Mouse (Mus musculus): ENCODE data around the gene St6galnac5. TPM values are rescaled to one million over a fixed set of nuclear protein-coding genes. Genes with fewer than 3 reads are reported as not detected.

St6galnac5 gene
- total and polyA plus RNA-seq, 3 experiments, result 0.33 TPM; not detected in 2

DNA sequence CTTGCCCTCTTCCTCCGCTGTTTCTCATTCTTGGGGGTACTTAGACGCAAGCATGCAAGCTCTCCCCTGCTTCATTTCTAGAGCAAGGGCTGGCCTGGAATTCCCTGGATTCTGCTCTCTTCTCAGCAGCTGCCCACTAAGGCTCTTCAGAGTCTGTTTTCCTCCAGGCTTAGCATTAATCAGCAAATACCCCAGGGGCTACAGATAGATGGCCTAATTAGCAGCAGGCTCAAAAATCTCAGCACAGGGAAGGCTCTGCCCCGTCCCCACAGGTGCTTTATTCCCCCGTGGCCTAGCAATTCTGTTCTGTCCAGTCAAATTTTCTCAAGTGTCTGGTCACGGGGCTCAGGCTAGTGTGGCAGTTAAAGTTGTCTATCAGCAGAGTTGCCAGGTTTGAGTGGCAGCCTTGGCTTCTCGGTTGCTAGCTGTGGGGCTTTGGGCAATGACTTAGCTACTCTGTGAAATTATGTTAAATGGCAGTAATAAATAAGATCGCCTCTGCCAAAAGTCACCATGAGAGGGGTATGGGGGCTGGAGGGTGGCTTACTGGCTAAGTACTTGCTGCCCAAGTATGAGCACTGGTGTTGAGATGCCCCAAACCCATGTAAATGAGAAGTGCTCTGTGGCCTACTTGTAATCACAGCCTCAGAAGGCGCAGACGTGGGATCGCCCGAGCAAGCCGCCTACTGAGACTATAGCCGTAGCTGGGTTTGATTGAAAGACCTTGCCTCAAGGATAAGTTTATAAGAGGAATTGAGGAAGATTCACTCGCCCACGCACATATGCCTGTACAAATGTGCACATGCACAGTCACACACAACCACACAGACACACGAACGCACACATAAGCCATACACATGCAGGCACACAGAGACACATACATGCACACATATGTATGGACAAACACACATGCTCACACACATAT lies 107.4 kb downstream of the St6galnac5 start:
- DNase-seq (ENCODE audit: low spot score) (no peak), ATAC-seq (ENCODE audit: extremely low read depth, insufficient number of reproducible peaks, low FRiP score, poor library complexity, severe bottlenecking) (no peak)
- no peaks in the 10 kb centered on the region for H3K9me3 ChIP-seq (replicated peaks)
- peaks cover 5% of the 10 kb centered on the region; the same call in 1 of the 2 replicates for H3K27me3 ChIP-seq (ENCODE audit: insufficient read depth, low read length)
- no peaks in the 10 kb centered on the region for H3K36me3 ChIP-seq (replicated peaks)
- TF ChIP-seq GATA1 (IDR thresholded peaks at IDR 0.05; ENCODE audit: borderline replicate concordance, low read length) (no peak), POLR2AphosphoS5 (IDR thresholded peaks at IDR 0.05; ENCODE audit: insufficient replicate concordance, low read depth, low read length) (no peak), CTCF (IDR thresholded peaks at IDR 0.05; ENCODE audit: low read depth, low read length) (no peak), GATA2 (IDR thresholded peaks at IDR 0.05; ENCODE audit: borderline replicate concordance, low read depth, low read length) (no peak), TAL1 (conservative IDR thresholded peaks at IDR 0.05; ENCODE audit: low read depth, low read length) (no peak)
- H3K4me3 ChIP-seq (ENCODE audit: low read depth, low read length), result no peak overlapping the region
- H3K4me1 ChIP-seq (ENCODE audit: insufficient read depth, low read depth, low read length), result no peaks in the 10 kb centered on the region

DNA sequence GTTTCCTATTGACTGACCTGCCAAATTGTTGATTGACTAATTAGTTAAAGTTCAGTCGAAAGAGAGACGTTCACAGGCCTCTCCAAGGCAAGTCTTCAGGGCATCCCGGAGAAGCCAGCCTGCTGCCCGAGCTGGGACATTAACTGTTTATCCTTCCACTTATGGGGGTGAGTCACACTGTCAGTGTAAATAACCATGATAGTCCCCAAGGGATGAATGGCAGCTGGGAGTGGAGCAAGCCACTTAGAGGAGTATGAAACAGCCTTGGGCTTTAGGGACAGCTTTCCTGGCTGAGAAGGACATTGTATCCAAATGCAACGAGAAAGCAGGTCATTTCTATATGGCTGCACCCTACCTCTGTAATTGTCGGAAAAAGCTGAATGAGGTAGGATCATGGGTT lies 109.5 kb downstream of the St6galnac5 start:
- H3K9me3 ChIP-seq (replicated peaks), result no peaks in the 10 kb centered on the region
- no peaks in the 10 kb centered on the region for H3K36me3 ChIP-seq (replicated peaks)
- no peak for ATAC-seq (ENCODE audit: extremely low read depth, insufficient number of reproducible peaks, low FRiP score, poor library complexity, severe bottlenecking)
- TF ChIP-seq TAL1 (conservative IDR thresholded peaks at IDR 0.05; ENCODE audit: low read depth, low read length) (no peak), POLR2AphosphoS5 (IDR thresholded peaks at IDR 0.05; ENCODE audit: insufficient replicate concordance, low read depth, low read length) (no peak), GATA1 (IDR thresholded peaks at IDR 0.05; ENCODE audit: borderline replicate concordance, low read length) (no peak), CTCF (IDR thresholded peaks at IDR 0.05; ENCODE audit: low read depth, low read length) (no peak), GATA2 (IDR thresholded peaks at IDR 0.05; ENCODE audit: borderline replicate concordance, low read depth, low read length) (no peak)
- no peak for DNase-seq (ENCODE audit: low spot score)
- no peak overlapping the region for H3K4me3 ChIP-seq (ENCODE audit: low read depth, low read length)
- peaks cover 7% of the 10 kb centered on the region for H3K27me3 ChIP-seq (ENCODE audit: insufficient read depth, low read length)
- no peaks in the 10 kb centered on the region for H3K4me1 ChIP-seq (ENCODE audit: insufficient read depth, low read depth, low read length)

DNA sequence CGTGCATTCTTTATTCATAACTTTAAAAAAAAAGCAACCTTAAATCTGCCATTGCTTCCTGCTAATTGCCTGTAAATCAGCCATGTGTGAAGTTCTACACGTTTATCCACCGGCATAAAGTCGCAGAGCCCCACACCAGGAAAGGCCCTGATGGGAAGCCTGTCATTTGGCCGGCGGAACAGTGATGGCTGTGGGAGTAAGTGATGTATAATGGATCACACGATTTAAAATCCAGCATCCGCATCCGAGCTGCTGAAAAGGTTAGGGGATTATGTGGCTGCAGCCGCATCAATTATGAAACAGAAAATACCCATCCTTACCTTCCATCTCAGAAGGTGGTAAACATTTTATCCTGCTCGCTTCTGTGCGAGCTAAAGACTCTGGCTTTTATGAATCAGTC lies 110.0 kb downstream of the St6galnac5 start:
- no peaks in the 10 kb centered on the region for H3K36me3 ChIP-seq (replicated peaks)
- DNase-seq (ENCODE audit: low spot score), result no peak
- H3K4me1 ChIP-seq (ENCODE audit: insufficient read depth, low read depth, low read length), result no peaks in the 10 kb centered on the region
- no peaks in the 10 kb centered on the region for H3K9me3 ChIP-seq (replicated peaks)
- TF ChIP-seq POLR2AphosphoS5 (IDR thresholded peaks at IDR 0.05; ENCODE audit: insufficient replicate concordance, low read depth, low read length), result no peak
- TF ChIP-seq TAL1 (conservative IDR thresholded peaks at IDR 0.05; ENCODE audit: low read depth, low read length), result no peak
- TF ChIP-seq GATA2 (IDR thresholded peaks at IDR 0.05; ENCODE audit: borderline replicate concordance, low read depth, low read length), result no peak
- no peak for TF ChIP-seq CTCF (IDR thresholded peaks at IDR 0.05; ENCODE audit: low read depth, low read length)
- TF ChIP-seq GATA1 (IDR thresholded peaks at IDR 0.05; ENCODE audit: borderline replicate concordance, low read length), result no peak
- H3K4me3 ChIP-seq (ENCODE audit: low read depth, low read length), result no peak overlapping the region
- ATAC-seq (ENCODE audit: extremely low read depth, insufficient number of reproducible peaks, low FRiP score, poor library complexity, severe bottlenecking), result no peak
- H3K27me3 ChIP-seq (ENCODE audit: insufficient read depth, low read length), result peaks cover 10% of the 10 kb centered on the region

DNA sequence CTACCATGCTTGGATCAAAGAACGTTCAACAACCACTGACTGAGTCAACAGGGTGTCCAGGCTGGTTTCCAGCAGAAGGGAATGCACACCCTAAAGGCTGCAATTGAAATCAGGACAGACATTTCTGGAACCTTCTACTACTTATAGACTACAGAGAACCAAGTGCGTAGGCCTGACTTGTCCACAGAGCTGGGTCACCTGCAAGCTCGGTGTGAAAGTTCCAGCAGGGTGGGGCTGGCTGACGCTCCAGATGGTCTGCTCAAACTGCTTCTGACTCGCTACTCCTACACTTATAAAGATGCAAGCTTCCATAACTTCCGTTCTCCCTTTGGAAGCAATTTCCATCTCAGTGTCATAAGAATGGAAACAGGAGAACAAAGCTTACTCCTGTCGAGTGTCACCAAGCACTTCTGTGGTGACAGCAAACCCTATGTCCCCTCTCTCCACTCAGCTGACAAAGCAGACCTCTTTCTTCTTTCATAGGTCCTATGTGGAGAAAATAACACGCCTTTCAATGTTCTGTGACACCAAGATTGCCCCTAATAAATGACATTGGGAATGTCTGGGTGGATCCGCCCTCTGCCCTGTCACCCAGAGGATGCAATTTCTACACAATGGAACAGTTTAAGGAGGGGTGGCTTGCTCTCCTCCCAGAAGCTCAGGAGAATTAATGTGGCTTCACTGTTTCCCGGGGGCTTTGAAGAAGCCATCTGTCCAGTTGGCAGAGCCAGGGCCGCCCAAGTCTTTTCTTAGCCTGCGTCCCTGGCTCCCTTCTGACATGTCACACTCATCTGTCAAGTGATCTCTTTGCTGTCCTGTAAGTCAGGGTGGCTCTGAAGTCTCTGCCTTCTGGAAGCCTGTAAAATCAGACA lies 114.2 kb downstream of the St6galnac5 start:
- no peak for DNase-seq (ENCODE audit: low spot score)
- Histone ChIP-seq H3K4me1 (ENCODE audit: insufficient read depth, low read depth, low read length) (no peaks in the 10 kb centered on the region), H3K36me3 (replicated peaks) (no peaks in the 10 kb centered on the region), H3K4me3 (ENCODE audit: low read depth, low read length) (no peak overlapping the region), H3K27me3 (ENCODE audit: insufficient read depth, low read length) (peaks cover 15% of the 10 kb centered on the region), H3K9me3 (replicated peaks) (no peaks in the 10 kb centered on the region)
- no peak for ATAC-seq (ENCODE audit: extremely low read depth, insufficient number of reproducible peaks, low FRiP score, poor library complexity, severe bottlenecking)
- TF ChIP-seq CTCF (IDR thresholded peaks at IDR 0.05; ENCODE audit: low read depth, low read length), result no peak
- TF ChIP-seq GATA2 (IDR thresholded peaks at IDR 0.05; ENCODE audit: borderline replicate concordance, low read depth, low read length), result no peak
- no peak for TF ChIP-seq TAL1 (conservative IDR thresholded peaks at IDR 0.05; ENCODE audit: low read depth, low read length)
- no peak for TF ChIP-seq GATA1 (IDR thresholded peaks at IDR 0.05; ENCODE audit: borderline replicate concordance, low read length)
- no peak for TF ChIP-seq POLR2AphosphoS5 (IDR thresholded peaks at IDR 0.05; ENCODE audit: insufficient replicate concordance, low read depth, low read length)

DNA sequence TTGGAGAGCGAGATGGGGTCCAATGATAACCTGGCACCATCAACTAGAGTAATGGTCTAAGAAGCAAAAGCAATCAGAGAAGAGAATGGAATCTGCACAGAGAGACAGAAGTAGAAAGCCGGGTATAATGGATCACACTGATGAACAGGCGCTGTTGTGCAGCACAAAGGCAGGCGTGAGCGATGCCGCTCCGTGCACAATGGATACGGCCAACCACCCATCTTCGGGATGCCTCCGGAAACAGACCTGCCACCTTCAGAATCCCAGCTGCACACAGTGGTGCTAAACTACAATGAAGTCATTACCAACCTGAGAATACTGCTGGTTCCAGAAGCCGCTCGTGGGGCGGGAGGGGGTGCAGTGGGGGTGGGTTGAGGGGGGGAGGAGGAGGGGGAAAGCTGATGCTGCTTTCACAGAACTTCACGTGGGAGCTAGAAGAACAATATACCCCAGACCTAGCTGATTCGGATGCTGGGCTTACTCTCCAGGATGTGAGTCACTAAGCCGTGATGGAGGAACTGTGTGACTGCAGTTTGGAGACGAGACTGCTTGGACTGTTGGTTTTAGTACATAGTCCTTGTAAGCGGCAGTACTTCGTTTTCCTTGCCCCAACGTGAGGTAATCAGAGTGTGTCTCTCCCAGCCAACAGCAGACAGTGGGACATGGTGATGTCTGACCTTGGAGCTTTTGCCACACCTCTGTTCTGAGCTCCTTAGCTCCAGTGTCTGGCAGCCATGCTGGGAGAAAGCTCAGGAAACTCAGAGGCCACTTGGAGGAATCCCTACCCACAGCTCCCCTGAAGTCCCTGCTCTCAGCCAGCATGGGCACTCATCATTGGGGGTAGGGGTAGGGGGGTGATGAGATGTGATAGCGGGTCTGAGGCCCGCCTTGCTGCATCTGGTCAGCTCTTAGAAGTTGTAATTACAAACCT lies 115.7 kb downstream of the St6galnac5 start:
- TF ChIP-seq TAL1 (conservative IDR thresholded peaks at IDR 0.05; ENCODE audit: low read depth, low read length), result no peak
- TF ChIP-seq CTCF (IDR thresholded peaks at IDR 0.05; ENCODE audit: low read depth, low read length), result no peak
- no peaks in the 10 kb centered on the region for H3K4me1 ChIP-seq (ENCODE audit: insufficient read depth, low read depth, low read length)
- DNase-seq (ENCODE audit: low spot score) (no peak), ATAC-seq (ENCODE audit: extremely low read depth, insufficient number of reproducible peaks, low FRiP score, poor library complexity, severe bottlenecking) (no peak)
- H3K27me3 ChIP-seq (ENCODE audit: insufficient read depth, low read length), result peaks cover 15% of the 10 kb centered on the region
- H3K9me3 ChIP-seq (replicated peaks), result no peaks in the 10 kb centered on the region
- no peaks in the 10 kb centered on the region for H3K36me3 ChIP-seq (replicated peaks)
- no peak overlapping the region for H3K4me3 ChIP-seq (ENCODE audit: low read depth, low read length)

Measured in G1E (cell line).